Mouse (Mus musculus) midbrain, embryonic 13.5 days (tissue): Measurements from ENCODE around the gene Gm17349. TPM values are rescaled to one million over a fixed set of nuclear protein-coding genes. Genes with fewer than 3 reads are reported as not detected.

Experiments
- ATAC-seq: fragments of 200-750 bp; cut with Nextera tagmentation; 2 replicates; pipeline ENCODE4 v1.8.0; 2017; ENCODE audit warnings: mild to moderate bottlenecking, moderate TSS enrichment, moderate library complexity
- H3K27ac ChIP-seq: fragments of 300-500 bp; sonication (generic); 2 replicates; pipeline ENCODE4 v1.5.1; 2015; ENCODE audit warnings: inconsistent platforms, mild to moderate bottlenecking, moderate library complexity
- H3K27me3 ChIP-seq: fragments of 300-500 bp; sonication (generic); 2 replicates; pipeline ENCODE4 v1.6.1; 2015; ENCODE audit warnings: mild to moderate bottlenecking, inconsistent platforms
- H3K36me3 ChIP-seq: fragments of 300-500 bp; sonication (generic); 2 replicates; pipeline ENCODE4 v1.6.1; 2015; ENCODE audit warnings: mild to moderate bottlenecking, inconsistent platforms
- H3K4me1 ChIP-seq: fragments of 300-500 bp; sonication (generic); replicated peaks from 2 replicates; pipeline ENCODE4 v1.6.1; 2015; ENCODE audit warnings: inconsistent platforms
- H3K4me2 ChIP-seq: fragments of 300-500 bp; sonication (generic); replicated peaks from 2 replicates; pipeline ENCODE4 v1.6.1; 2015; ENCODE audit warnings: moderate library complexity, mild to moderate bottlenecking, inconsistent platforms
- H3K4me3 ChIP-seq: fragments of 300-500 bp; sonication (generic); replicated peaks from 2 replicates; pipeline ENCODE4 v1.5.1; 2015; ENCODE audit warnings: mild to moderate bottlenecking, inconsistent platforms
- H3K9ac ChIP-seq: fragments of 300-500 bp; sonication (generic); replicated peaks from 2 replicates; pipeline ENCODE4 v1.6.1; 2015; ENCODE audit warnings: mild to moderate bottlenecking, inconsistent platforms
- H3K9me3 ChIP-seq: fragments of 300-500 bp; sonication (generic); 2 replicates; pipeline ENCODE4 v1.6.1; 2016; ENCODE audit warnings: mild to moderate bottlenecking, inconsistent platforms
- WGBS: fragments of 180-500 bp; shearing (Covaris S2); methylation state at CpG from one replicate; pipeline ENCODE4 v1.1.7; 2015; 5-methylcytosine and 5-hydroxymethylcytosine counted together
- polyA plus RNA-seq: library from polyadenylated mRNA; unstranded; fragments of >200 nt; fragmentation: Nextera tagmentation; extraction: Ambion mirVana; gene quantifications from 2 replicates; pipeline ENCODE4 v1.2.1, GENCODE M21; 2015

Gm17349 gene
- polyA plus RNA-seq, 1 experiment from 2014 or later, result not detected

- H3K27ac ChIP-seq, result peak overlapping the region; percentile 71
- peak; percentile 38 for ATAC-seq
- peaks cover 41% of the 10 kb centered on the region for H3K4me1 ChIP-seq
- no peak overlapping the region for H3K4me2 ChIP-seq
- H3K9ac ChIP-seq, result no peak overlapping the region; the same call in 1 of the 2 replicates
- no peaks in the 10 kb centered on the region for H3K9me3 ChIP-seq
- H3K36me3 ChIP-seq, result peaks cover 68% of the 10 kb centered on the region
- H3K27me3 ChIP-seq, result no peaks in the 10 kb centered on the region
- H3K4me3 ChIP-seq, result no peak overlapping the region
- WGBS, result 76% methylated on average over 11 of the region's 11 CpGs
Measured at GRCm38 (mm10) chr15:99715982-99716746, 10.9 kb upstream of the Gm17349 start.

DNA sequence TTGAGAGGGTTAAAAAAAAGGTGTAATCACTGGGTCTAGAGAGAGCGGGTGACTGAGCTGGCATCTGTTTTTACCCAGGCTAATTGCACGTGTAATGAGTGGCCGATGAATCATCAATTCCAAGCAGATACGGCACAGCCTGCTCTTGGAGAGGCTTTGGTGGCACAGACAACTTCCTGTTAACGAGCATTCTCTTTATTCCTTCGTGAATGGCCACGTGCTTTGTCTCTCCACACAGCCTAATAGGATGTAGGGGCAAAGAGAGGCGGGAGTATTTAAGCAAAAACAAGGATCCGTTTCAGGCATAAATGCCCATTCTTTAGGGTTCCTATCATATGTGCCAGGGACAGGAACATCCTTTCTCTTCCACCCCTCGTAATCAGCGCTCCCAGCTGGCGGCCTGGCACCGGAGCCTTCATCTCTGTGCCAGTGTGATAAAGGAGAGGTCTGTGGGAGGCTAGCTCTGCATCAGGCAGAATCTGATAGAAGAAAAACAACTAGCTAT is 10.1 kb upstream of the Gm17349 start:
- peak; percentile 10 for ATAC-seq
- Histone ChIP-seq H3K4me2 (no peak overlapping the region), H3K27me3 (no peaks in the 10 kb centered on the region), H3K4me1 (peaks cover 39% of the 10 kb centered on the region), H3K36me3 (peaks cover 69% of the 10 kb centered on the region), H3K9me3 (no peaks in the 10 kb centered on the region), H3K9ac (no peak overlapping the region; the same call in 1 of the 2 replicates), H3K4me3 (no peak overlapping the region), H3K27ac (peak overlapping the region; percentile 71)
- WGBS, result 70% methylated on average over 13 of the region's 13 CpGs

DNA sequence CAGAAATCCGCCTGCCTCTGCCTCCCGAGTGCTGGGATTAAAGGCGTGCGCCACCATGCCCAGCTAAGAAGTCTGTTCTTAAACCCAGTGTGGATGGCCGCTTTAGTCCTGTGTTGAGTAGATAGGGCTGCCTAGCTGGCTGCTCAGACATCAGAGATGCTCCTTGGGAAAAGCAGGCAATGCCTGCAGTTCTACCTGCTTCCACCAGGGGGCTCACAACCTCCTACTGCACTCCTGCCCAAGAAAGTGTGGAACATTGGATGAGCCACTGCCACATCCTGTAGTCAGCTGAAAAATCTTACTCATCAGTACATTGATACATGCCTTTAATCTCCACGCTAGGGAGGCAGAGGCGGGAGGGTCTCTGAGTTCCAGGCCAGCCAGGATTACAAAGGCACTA is 9.6 kb upstream of the Gm17349 start:
- peak; percentile 53 for ATAC-seq
- Histone ChIP-seq H3K9me3 (no peaks in the 10 kb centered on the region), H3K36me3 (peaks cover 73% of the 10 kb centered on the region), H3K9ac (no peak overlapping the region), H3K27ac (peak overlapping the region; percentile 71), H3K4me3 (no peak overlapping the region), H3K4me2 (no peak overlapping the region), H3K27me3 (no peaks in the 10 kb centered on the region), H3K4me1 (peaks cover 39% of the 10 kb centered on the region)
- WGBS, result 43% methylated on average over 7 of the region's 7 CpGs

DNA sequence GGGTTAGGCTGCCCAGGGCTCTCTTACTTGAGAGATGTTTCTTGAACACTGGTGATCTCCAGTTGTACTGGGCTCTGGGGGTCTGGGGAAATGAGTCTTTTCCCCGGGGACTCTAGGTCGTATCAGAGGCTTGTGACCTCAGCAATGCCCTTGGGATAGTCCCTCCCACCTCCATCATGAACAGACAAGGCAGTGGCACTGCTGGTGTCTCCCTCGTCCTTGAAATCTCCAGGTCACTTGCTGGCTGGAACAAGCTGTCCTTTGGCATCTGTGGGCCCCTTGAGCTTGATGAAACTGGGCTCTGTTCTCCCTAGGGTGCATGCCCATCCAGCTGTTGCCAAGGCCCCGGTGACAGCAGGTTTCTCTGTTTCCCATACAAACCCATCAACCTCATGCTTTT is 8.9 kb upstream of the Gm17349 start:
- Histone ChIP-seq H3K9me3 (no peaks in the 10 kb centered on the region), H3K4me2 (no peak overlapping the region), H3K27ac (peak overlapping the region; percentile 71), H3K36me3 (peaks cover 79% of the 10 kb centered on the region), H3K9ac (0 out of 2 replicates have a peak overlapping the region, but pooled peaks have one; percentile 12), H3K27me3 (no peaks in the 10 kb centered on the region), H3K4me1 (peaks cover 39% of the 10 kb centered on the region), H3K4me3 (no peak overlapping the region)
- 0 out of 2 replicates have a peak, but pooled peaks have one; percentile 1 for ATAC-seq
- WGBS, result 66% methylated on average over 4 of the region's 4 CpGs

- H3K27me3 ChIP-seq, result no peaks in the 10 kb centered on the region
- WGBS, result 81% methylated on average over 3 of the region's 3 CpGs
- H3K4me1 ChIP-seq, result peaks cover 39% of the 10 kb centered on the region
- no peaks in the 10 kb centered on the region for H3K9me3 ChIP-seq
- H3K4me3 ChIP-seq, result no peak overlapping the region
- no peak overlapping the region; the same call in 1 of the 2 replicates for H3K9ac ChIP-seq
- peak; percentile 21; the same call in 1 of the 2 replicates for ATAC-seq
- H3K27ac ChIP-seq, result peak overlapping the region; percentile 47
- no peak overlapping the region for H3K4me2 ChIP-seq
- peaks cover 79% of the 10 kb centered on the region for H3K36me3 ChIP-seq
Measured at GRCm38 (mm10) chr15:99713569-99713968, 8.3 kb upstream of the Gm17349 start.

GRCm38 (mm10) chr15:99712666-99713559 is 7.6 kb upstream of the Gm17349 start:
- H3K9ac ChIP-seq, result no peak overlapping the region; the same call in 1 of the 2 replicates
- peaks cover 39% of the 10 kb centered on the region for H3K4me1 ChIP-seq
- peak overlapping the region; percentile 47 for H3K27ac ChIP-seq
- H3K4me2 ChIP-seq, result no peak overlapping the region
- peaks cover 81% of the 10 kb centered on the region for H3K36me3 ChIP-seq
- H3K4me3 ChIP-seq, result no peak overlapping the region
- no peaks in the 10 kb centered on the region for H3K9me3 ChIP-seq
- no peak for ATAC-seq
- WGBS, result 78% methylated on average over 13 of the region's 13 CpGs
- no peaks in the 10 kb centered on the region for H3K27me3 ChIP-seq

GRCm38 (mm10) chr15:99711491-99711890 is 6.2 kb upstream of the Gm17349 start:
- no peak overlapping the region for H3K9ac ChIP-seq
- no peaks in the 10 kb centered on the region for H3K27me3 ChIP-seq
- ATAC-seq, result no peak
- WGBS, result 86% methylated on average over 3 of the region's 3 CpGs
- H3K4me1 ChIP-seq, result peaks cover 35% of the 10 kb centered on the region
- H3K9me3 ChIP-seq, result no peaks in the 10 kb centered on the region
- peaks cover 91% of the 10 kb centered on the region for H3K36me3 ChIP-seq
- H3K4me2 ChIP-seq, result no peak overlapping the region
- H3K27ac ChIP-seq, result no peak overlapping the region
- no peak overlapping the region for H3K4me3 ChIP-seq

GRCm38 (mm10) chr15:99710221-99711190 is 5.2 kb upstream of the Gm17349 start:
- no peaks in the 10 kb centered on the region for H3K9me3 ChIP-seq
- H3K4me2 ChIP-seq, result no peak overlapping the region
- no peak overlapping the region for H3K4me3 ChIP-seq
- 94% methylated on average over 10 of the region's 10 CpGs for WGBS
- no peaks in the 10 kb centered on the region for H3K27me3 ChIP-seq
- H3K9ac ChIP-seq, result no peak overlapping the region
- H3K27ac ChIP-seq, result no peak overlapping the region
- H3K36me3 ChIP-seq, result peaks cover 94% of the 10 kb centered on the region
- H3K4me1 ChIP-seq, result peaks cover 31% of the 10 kb centered on the region
- no peak for ATAC-seq

GRCm38 (mm10) chr15:99708176-99708575 is 2.9 kb upstream of the Gm17349 start:
- peaks cover 86% of the 10 kb centered on the region for H3K36me3 ChIP-seq
- no peak overlapping the region for H3K4me2 ChIP-seq
- H3K4me1 ChIP-seq, result peaks cover 36% of the 10 kb centered on the region
- ATAC-seq, result no peak
- no peaks in the 10 kb centered on the region for H3K27me3 ChIP-seq
- H3K4me3 ChIP-seq, result no peak overlapping the region
- no peak overlapping the region for H3K27ac ChIP-seq
- no peaks in the 10 kb centered on the region for H3K9me3 ChIP-seq
- 94% methylated on average over 13 of the region's 13 CpGs for WGBS
- H3K9ac ChIP-seq, result no peak overlapping the region

- Histone ChIP-seq H3K9me3 (no peaks in the 10 kb centered on the region), H3K9ac (peak overlapping the region; percentile 98), H3K4me2 (peak overlapping the region; percentile 94), H3K4me1 (peaks cover 32% of the 10 kb centered on the region), H3K27ac (peak overlapping the region; percentile 97), H3K27me3 (no peaks in the 10 kb centered on the region), H3K4me3 (peak overlapping the region; percentile 85), H3K36me3 (peaks cover 58% of the 10 kb centered on the region)
- 18% methylated on average over 7 of the region's 7 CpGs for WGBS
- no peak for ATAC-seq
Measured at GRCm38 (mm10) chr15:99704881-99705280, 409 bp downstream of the Gm17349 start.

GRCm38 (mm10) chr15:99704041-99704681 is 1.1 kb downstream of the Gm17349 start:
- H3K27ac ChIP-seq, result peak overlapping the region; percentile 97
- no peaks in the 10 kb centered on the region for H3K27me3 ChIP-seq
- WGBS, result 17% methylated on average over 23 of the region's 23 CpGs
- peak overlapping the region; percentile 94 for H3K4me2 ChIP-seq
- no peak for ATAC-seq
- no peaks in the 10 kb centered on the region for H3K9me3 ChIP-seq
- H3K4me3 ChIP-seq, result peak overlapping the region; percentile 85
- peaks cover 32% of the 10 kb centered on the region for H3K4me1 ChIP-seq
- peak overlapping the region; percentile 98 for H3K9ac ChIP-seq
- H3K36me3 ChIP-seq, result peaks cover 56% of the 10 kb centered on the region
